Mouse (Mus musculus) kidney, embryonic 15.5 days (tissue): ENCODE data around the gene Meis2. TPM values are rescaled to one million over a fixed set of nuclear protein-coding genes. Genes with fewer than 3 reads are reported as not detected.

Source experiments
- ATAC-seq: fragments of 200-750 bp; cut with Nextera tagmentation; replicated peaks from 2 replicates; pipeline ENCODE4 v1.8.0; 2017; ENCODE audit warnings: moderate TSS enrichment; ENCODE audit not compliant: low FRiP score
- H3K27ac ChIP-seq: fragments of 300-500 bp; sonication (generic); 2 replicates; pipeline ENCODE4 v1.5.1; 2015; ENCODE audit warnings: mild to moderate bottlenecking, inconsistent platforms
- H3K27me3 ChIP-seq: fragments of 300-500 bp; sonication (generic); 2 replicates; pipeline ENCODE4 v1.6.1; 2015; ENCODE audit warnings: inconsistent platforms
- H3K36me3 ChIP-seq: fragments of 300-500 bp; sonication (generic); 2 replicates; pipeline ENCODE4 v1.6.1; 2015; ENCODE audit warnings: inconsistent platforms
- H3K4me1 ChIP-seq: fragments of 300-500 bp; sonication (generic); 2 replicates; pipeline ENCODE4 v1.6.1; 2015; ENCODE audit warnings: inconsistent platforms
- H3K4me2 ChIP-seq: fragments of 300-500 bp; sonication (generic); 2 replicates; pipeline ENCODE4 v1.6.1; 2015; ENCODE audit warnings: moderate library complexity, mild to moderate bottlenecking, inconsistent platforms
- H3K4me3 ChIP-seq: fragments of 300-500 bp; sonication (generic); replicated peaks from 2 replicates; pipeline ENCODE4 v1.5.1; 2015; ENCODE audit warnings: mild to moderate bottlenecking, inconsistent platforms
- H3K9ac ChIP-seq: fragments of 300-500 bp; sonication (generic); 2 replicates; pipeline ENCODE4 v1.6.1; 2015; ENCODE audit warnings: mild to moderate bottlenecking, inconsistent platforms
- H3K9me3 ChIP-seq: fragments of 300-500 bp; sonication (generic); replicated peaks from 2 replicates; pipeline ENCODE4 v1.6.1; 2016; ENCODE audit warnings: inconsistent platforms
- WGBS: fragments of 180-500 bp; shearing (Covaris S2); methylation state at CpG from one replicate; pipeline ENCODE4 v1.1.7; 2015; ENCODE audit warnings: mixed read lengths; 5-methylcytosine and 5-hydroxymethylcytosine counted together
- polyA plus RNA-seq: library from polyadenylated mRNA; unstranded; fragments of >200 nt; fragmentation: Nextera tagmentation; extraction: Ambion mirVana; gene quantifications from 2 replicates; pipeline ENCODE4 v1.2.1, GENCODE M21; 2015

Gene Meis2
- polyA plus RNA-seq, 1 experiment from 2014 or later: 94.3 TPM

DNA sequence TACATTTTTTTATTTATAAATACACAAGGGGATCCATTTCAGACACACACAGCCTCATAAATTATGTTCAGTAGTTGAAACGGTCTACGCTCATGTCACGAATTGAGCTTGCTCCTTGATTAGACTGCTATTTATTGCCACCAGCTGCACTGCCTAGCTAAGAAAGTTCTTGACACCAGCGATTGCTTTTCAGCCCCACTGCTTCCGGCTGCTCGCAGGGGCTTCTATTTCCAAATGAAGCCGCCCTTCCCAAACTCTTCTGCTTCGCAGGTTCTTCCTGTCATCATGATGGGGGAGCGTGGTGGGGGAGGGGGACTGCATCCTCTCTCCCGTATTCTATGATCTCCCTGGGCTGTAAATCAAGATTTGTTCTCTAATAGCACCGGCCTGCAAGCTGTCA, 252.3 kb downstream of the Meis2 start:
- Histone ChIP-seq H3K4me1 (peaks cover 19% of the 10 kb centered on the region), H3K9me3 (no peaks in the 10 kb centered on the region), H3K36me3 (no peaks in the 10 kb centered on the region), H3K27me3 (no peaks in the 10 kb centered on the region), H3K27ac (peak overlapping the region; percentile 61), H3K4me2 (peak overlapping the region; percentile 49), H3K4me3 (no peak overlapping the region), H3K9ac (no peak overlapping the region)
- WGBS: 4% methylated on average over 11 of the region's 11 CpGs
- peak; percentile 79 for ATAC-seq
